Mouse (Mus musculus) cerebral cortex, adult 2 months (tissue): ENCODE measurements around the gene Fa2h.

ENCODE experiments used
- WGBS: fragments of 180-500 bp; shearing (Covaris S2); methylation state at CpG from one replicate; pipeline ENCODE4 v1.1.7; 2018; 5-methylcytosine and 5-hydroxymethylcytosine counted together

Gene Fa2h

GRCm38 (mm10) chr8:111299821-111300568 is 93.6 kb downstream of the Fa2h start, which contains the start of gene Rfwd3:
TSS of gene Rfwd3 (minus strand) at chr8:111300222.
- under 1% methylated on average over 67 of the region's 67 CpGs for WGBS

GRCm38 (mm10) chr8:111299363-111299820 is 94.2 kb downstream of the Fa2h start:
- under 1% methylated on average over 28 of the region's 28 CpGs for WGBS

- WGBS, result 71% methylated on average over 1 of the region's 1 CpGs
Measured at GRCm38 (mm10) chr8:111298011-111298410, 95.6 kb downstream of the Fa2h start.
